Mouse (Mus musculus): ENCODE measurements at regions not wholly inside any gene's neighbourhood (a gene's known extent, or its start where the extent isn't known, plus 50 kb on each side); places are given as distances from the start of the nearest gene placed in this dataset.

GRCm38 (mm10) chr17:44336842-44337241 is 148.5 kb downstream of the Clic5 start:
- intact Hi-C loops (cut with DNase I): no loop called here
- DNase-seq (ENCODE audit: low spot score in 2 of 2): no peak

GRCm38 (mm10) chr17:44337253-44337652 is 148.9 kb downstream of the Clic5 start:
- intact Hi-C loops (cut with DNase I): no loop called here
- DNase-seq (ENCODE audit: low spot score in 2 of 2): no peak

- peak; percentile 11 to 69 for DNase-seq (ENCODE audit: low spot score in 2 of 2)
These were observed 156.2 kb downstream of the Clic5 start for GRCm38 (mm10) chr17:44344542-44344941.

GRCm38 (mm10) chr17:44345374-44345773 is 157.0 kb downstream of the Clic5 start:
- intact Hi-C loops (cut with DNase I): no loop called here
- DNase-seq (ENCODE audit: low spot score in 2 of 2): no peak

More at GRCm38 (mm10) chr17:44344542-44344941, 156.2 kb downstream of the Clic5 start:
- intact Hi-C loops (cut with DNase I): no loop called here

- no peak for DNase-seq (ENCODE audit: low spot score in 2 of 2)
- intact Hi-C loops (cut with DNase I): no loop called here
These were observed 162.0 kb downstream of the Clic5 start for GRCm38 (mm10) chr17:44350201-44350948.

- DNase-seq (ENCODE audit: low spot score in 2 of 2): no peak
- intact Hi-C loops (cut with DNase I): no loop called here
These were observed 162.5 kb downstream of the Clic5 start for GRCm38 (mm10) chr17:44350949-44351244.

- intact Hi-C loops (cut with DNase I): no loop called here
- no peak for DNase-seq (ENCODE audit: low spot score in 2 of 2)
These were observed 163.2 kb downstream of the Clic5 start for GRCm38 (mm10) chr17:44351499-44352117.

GRCm38 (mm10) chr17:44352142-44352541 is 163.8 kb downstream of the Clic5 start:
- intact Hi-C loops (cut with DNase I): no loop called here
- DNase-seq (ENCODE audit: low spot score in 2 of 2): no peak

GRCm38 (mm10) chr17:44363111-44363510 is 174.7 kb downstream of the Clic5 start:
- intact Hi-C loops (cut with DNase I): no loop called here
- no peak for DNase-seq (ENCODE audit: low spot score in 2 of 2)

- intact Hi-C loops (cut with DNase I): no loop called here
- no peak for DNase-seq (ENCODE audit: low spot score in 2 of 2)
These were observed 176.1 kb downstream of the Clic5 start for GRCm38 (mm10) chr17:44364494-44364893.

- DNase-seq (ENCODE audit: low spot score in 2 of 2): no peak
- intact Hi-C loops (cut with DNase I): no loop called here
These were observed 178.1 kb downstream of the Clic5 start for GRCm38 (mm10) chr17:44366438-44366837.

GRCm38 (mm10) chr17:44367561-44367960 is 179.2 kb downstream of the Clic5 start:
- intact Hi-C loops (cut with DNase I): no loop called here
- no peak for DNase-seq (ENCODE audit: low spot score in 2 of 2)

- intact Hi-C loops (cut with DNase I): no loop called here
- DNase-seq (ENCODE audit: low spot score in 2 of 2): no peak
These were observed 182.6 kb downstream of the Clic5 start for GRCm38 (mm10) chr17:44370966-44371465.

GRCm38 (mm10) chr17:44371620-44372019 is 183.2 kb downstream of the Clic5 start:
- DNase-seq (ENCODE audit: low spot score in 2 of 2): no peak
- intact Hi-C loops (cut with DNase I): no loop called here

GRCm38 (mm10) chr17:44373744-44374456 is 185.5 kb downstream of the Clic5 start:
- intact Hi-C loops (cut with DNase I): no loop called here
- no peak for DNase-seq (ENCODE audit: low spot score in 2 of 2)

GRCm38 (mm10) chr17:44378391-44378790 is 190.0 kb downstream of the Clic5 start:
- DNase-seq (ENCODE audit: low spot score in 2 of 2): peak in 1 of 2 experiments; percentile 16
- intact Hi-C loops (cut with DNase I): no loop called here

GRCm38 (mm10) chr17:44388916-44389315 is 200.5 kb downstream of the Clic5 start:
- intact Hi-C loops (cut with DNase I): no loop called here

GRCm38 (mm10) chr17:44397829-44398228 is 209.4 kb downstream of the Clic5 start:
- DNase-seq (ENCODE audit: low spot score in 2 of 2): peak in 1 of 2 experiments; percentile 19
- intact Hi-C loops (cut with DNase I): no loop called here

More at GRCm38 (mm10) chr17:44388916-44389315, 200.5 kb downstream of the Clic5 start:
- DNase-seq (ENCODE audit: low spot score in 2 of 2): no peak

- no peak for DNase-seq (ENCODE audit: low spot score in 2 of 2)
- intact Hi-C loops (cut with DNase I): no loop called here
These were observed 209.8 kb downstream of the Clic5 start for GRCm38 (mm10) chr17:44398231-44398630.

- DNase-seq (ENCODE audit: low spot score in 2 of 2): no peak
These were observed 216.5 kb downstream of the Clic5 start for GRCm38 (mm10) chr17:44404923-44405322.

GRCm38 (mm10) chr17:44410961-44411360 is 222.6 kb downstream of the Clic5 start:
- intact Hi-C loops (cut with DNase I): no loop called here
- no peak for DNase-seq (ENCODE audit: low spot score in 2 of 2)

More at GRCm38 (mm10) chr17:44404923-44405322, 216.5 kb downstream of the Clic5 start:
- intact Hi-C loops (cut with DNase I): no loop called here

All from left cerebral cortex, postnatal 25 days (tissue).